Mouse (Mus musculus) neural tube, embryonic 11.5 days (tissue): Measurements from ENCODE around the gene Rhbdl1. TPM values are rescaled to one million over a fixed set of nuclear protein-coding genes. Genes with fewer than 3 reads are reported as not detected.
"Not testable (repeated sequence)": the region's sequence is repeated elsewhere in the genome, so short reads cannot be mapped to it uniquely, and the experiment has no call there.

Experiments
- ATAC-seq: fragments of 200-750 bp; cut with Nextera tagmentation; 2 replicates; pipeline ENCODE4 v1.8.0; 2017; ENCODE audit warnings: moderate number of reproducible peaks, mild to moderate bottlenecking, moderate TSS enrichment, moderate library complexity; ENCODE audit not compliant: insufficient read depth, low FRiP score, low TSS enrichment
- DNase-seq: peaks from one replicate; pipeline ENCODE4 v3.0.0-alpha.2; 2015; ENCODE audit warnings: low spot score
- H3K27ac ChIP-seq: fragments of 300-500 bp; sonication (generic); 2 replicates; pipeline ENCODE4 v1.5.1; 2014; ENCODE audit warnings: low read depth, mild to moderate bottlenecking, low read length
- H3K27me3 ChIP-seq: fragments of 300-500 bp; sonication (generic); 2 replicates; pipeline ENCODE4 v1.6.1; 2014; ENCODE audit warnings: mild to moderate bottlenecking, low read length, mixed read lengths; ENCODE audit not compliant: control insufficient read depth, insufficient read depth
- H3K36me3 ChIP-seq: fragments of 300-500 bp; sonication (generic); 2 replicates; pipeline ENCODE4 v1.6.1; 2014; ENCODE audit warnings: mild to moderate bottlenecking, low read length, moderate library complexity, mixed read lengths; ENCODE audit not compliant: control insufficient read depth, insufficient read depth
- H3K4me1 ChIP-seq: fragments of 300-500 bp; sonication (generic); 2 replicates; pipeline ENCODE4 v1.6.1; 2014; ENCODE audit warnings: low read length, mixed read lengths; ENCODE audit not compliant: control insufficient read depth, insufficient read depth
- H3K4me2 ChIP-seq: fragments of 300-500 bp; sonication (generic); 2 replicates; pipeline ENCODE4 v1.6.1; 2014; ENCODE audit warnings: low read depth, mild to moderate bottlenecking, moderate library complexity
- H3K4me3 ChIP-seq: fragments of 300-500 bp; sonication (generic); 2 replicates; pipeline ENCODE4 v1.5.1; 2014; ENCODE audit warnings: low read depth, low read length
- H3K9ac ChIP-seq: fragments of 300-500 bp; sonication (generic); 2 replicates; pipeline ENCODE4 v1.6.1; 2014; ENCODE audit warnings: mild to moderate bottlenecking, low read length
- H3K9me3 ChIP-seq: fragments of 300-500 bp; sonication (generic); 2 replicates; pipeline ENCODE4 v1.6.1; 2016; ENCODE audit warnings: low read length; ENCODE audit not compliant: control insufficient read depth
- WGBS: fragments of 180-500 bp; shearing (Covaris S2); extraction: QIAGEN DNeasy Blood & Tissue Kit; methylation state at CpG from one replicate; pipeline ENCODE4 v1.1.7; 2014; 5-methylcytosine and 5-hydroxymethylcytosine counted together
- polyA plus RNA-seq: library from polyadenylated mRNA; unstranded; fragments of >200 nt; fragmentation: Nextera tagmentation; extraction: Ambion mirVana; gene quantifications from 2 replicates; pipeline ENCODE4 v1.2.1, GENCODE M21; 2014

The Rhbdl1 gene
- polyA plus RNA-seq, 1 experiment from 2014 or later, result 4.4 TPM

DNA sequence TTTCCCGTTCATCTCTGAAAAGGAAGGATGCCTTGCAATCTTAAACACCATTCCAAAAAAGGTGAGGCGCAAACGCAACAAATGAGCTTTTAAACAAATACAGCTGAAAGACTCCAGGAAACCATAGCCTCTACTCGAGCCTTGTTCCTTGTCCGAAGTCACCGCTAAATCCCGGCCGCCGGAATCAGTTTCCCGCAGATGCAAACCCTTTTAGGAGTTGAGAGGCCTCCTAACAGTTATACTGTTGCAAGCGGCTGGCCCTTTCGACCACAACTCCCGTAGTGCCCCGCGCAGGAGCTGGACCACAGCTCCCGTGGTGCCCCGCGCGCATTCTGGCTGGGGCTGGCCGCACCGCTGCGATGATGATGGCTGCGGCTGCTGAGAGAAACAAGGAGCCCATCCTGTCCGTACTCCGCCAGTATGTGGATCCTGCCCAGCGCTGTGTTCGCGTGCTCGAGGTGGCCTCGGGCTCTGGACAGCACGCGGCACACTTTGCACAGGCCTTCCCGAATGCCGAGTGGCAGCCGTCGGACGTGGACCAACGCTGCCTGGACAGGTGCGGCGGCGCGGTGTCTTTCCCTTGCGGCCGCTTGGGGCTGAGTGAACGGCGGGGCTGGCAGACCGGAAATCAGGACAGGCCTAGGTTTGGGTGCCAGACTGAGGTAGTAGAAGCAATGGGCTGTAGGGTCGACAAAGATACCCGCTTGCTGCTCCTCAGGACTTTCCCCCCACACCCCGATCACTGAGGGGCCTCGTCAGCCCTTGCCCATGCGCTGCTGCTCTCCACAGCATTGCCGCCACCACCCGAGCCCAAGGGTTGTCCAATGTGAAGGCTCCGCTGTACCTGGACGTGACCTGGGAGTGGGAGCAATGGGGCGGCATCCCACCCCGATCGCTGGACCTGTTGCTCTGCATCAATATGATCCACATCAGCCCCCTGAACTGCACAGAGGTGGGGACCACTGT is 38.4 kb upstream of the Rhbdl1 start:
- no peaks in the 10 kb centered on the region for H3K9me3 ChIP-seq
- H3K36me3 ChIP-seq, result peaks cover 7% of the 10 kb centered on the region; the same call in 1 of the 2 replicates
- no peaks in the 10 kb centered on the region for H3K27me3 ChIP-seq
- peak overlapping the region; percentile 97 for H3K4me2 ChIP-seq
- peaks cover 17% of the 10 kb centered on the region for H3K4me1 ChIP-seq
- 1% methylated on average over 59 of the region's 59 CpGs for WGBS
- ATAC-seq (peak; percentile 84), DNase-seq (peak; percentile 92)
- peak overlapping the region; percentile 72 for H3K4me3 ChIP-seq
- H3K27ac ChIP-seq, result peak overlapping the region; percentile 85
- peak overlapping the region; percentile 86 for H3K9ac ChIP-seq

DNA sequence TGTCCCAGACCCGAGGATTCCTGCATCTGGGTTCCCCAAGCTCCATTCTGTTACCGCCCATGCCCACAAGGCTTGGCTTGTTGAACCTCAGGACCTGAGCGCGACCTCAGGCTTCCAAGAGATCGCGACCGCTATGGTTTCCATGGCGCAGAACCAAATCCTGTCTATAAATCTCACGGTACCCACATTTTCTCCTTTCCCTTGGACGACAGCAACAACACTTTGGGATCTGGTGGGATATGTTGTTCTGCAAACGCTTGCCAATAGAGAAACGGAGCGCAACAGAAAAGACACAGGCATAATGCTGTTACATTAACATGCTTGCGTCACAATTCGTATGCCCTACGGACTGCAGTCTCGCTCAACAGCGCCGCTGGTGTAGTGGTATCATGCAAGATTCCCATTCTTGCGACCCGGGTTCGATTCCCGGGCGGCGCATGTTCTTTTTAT is 37.7 kb upstream of the Rhbdl1 start, which contains the start of gene Mettl26:
Gene Mettl26 (plus strand): TSS at position 354 of the 450 bp plus-strand sequence.
- Histone ChIP-seq H3K4me3 (peak within 1 kb of the TSS; percentile 72), H3K27me3 (no peaks in the 10 kb centered on the region), H3K9ac (peak within 1 kb of the TSS; percentile 86), H3K36me3 (peaks cover 7% of the 10 kb centered on the region; the same call in 1 of the 2 replicates), H3K4me2 (peak within 1 kb of the TSS; percentile 97), H3K9me3 (no peaks in the 10 kb centered on the region), H3K27ac (peak within 1 kb of the TSS; percentile 85), H3K4me1 (peaks cover 13% of the 10 kb centered on the region)
- peak; percentile 58 for ATAC-seq
- under 1% methylated on average over 25 of the region's 25 CpGs for WGBS
- DNase-seq, result peak; percentile 93

- Histone ChIP-seq H3K27me3 (no peaks in the 10 kb centered on the region), H3K9me3 (no peaks in the 10 kb centered on the region), H3K36me3 (peaks cover 7% of the 10 kb centered on the region; the same call in 1 of the 2 replicates), H3K27ac (peak overlapping the region; percentile 11; the same call in 1 of the 2 replicates), H3K9ac (peak overlapping the region; percentile 57), H3K4me2 (peak overlapping the region; percentile 97), H3K4me1 (peaks cover 13% of the 10 kb centered on the region), H3K4me3 (peak overlapping the region; percentile 72)
- ATAC-seq, result no peak
- 8% methylated on average over 14 of the region's 14 CpGs for WGBS
- DNase-seq, result no peak
Observed at GRCm38 (mm10) chr17:25874148-25874720, 37.1 kb upstream of the Rhbdl1 start.

- H3K9me3 ChIP-seq, result no peaks in the 10 kb centered on the region
- DNase-seq (no peak), ATAC-seq (no peak)
- no peak overlapping the region for H3K9ac ChIP-seq
- WGBS, result 78% methylated on average over 10 of the region's 11 CpGs
- no peak overlapping the region for H3K27ac ChIP-seq
- peaks cover 2% of the 10 kb centered on the region; the same call in 1 of the 2 replicates for H3K36me3 ChIP-seq
- no peaks in the 10 kb centered on the region for H3K27me3 ChIP-seq
- H3K4me2 ChIP-seq, result peak overlapping the region; percentile 97
- H3K4me1 ChIP-seq, result peaks cover 16% of the 10 kb centered on the region
- no peak overlapping the region; the same call in 1 of the 2 replicates for H3K4me3 ChIP-seq
Observed at GRCm38 (mm10) chr17:25873405-25874147, 36.5 kb upstream of the Rhbdl1 start.

DNA sequence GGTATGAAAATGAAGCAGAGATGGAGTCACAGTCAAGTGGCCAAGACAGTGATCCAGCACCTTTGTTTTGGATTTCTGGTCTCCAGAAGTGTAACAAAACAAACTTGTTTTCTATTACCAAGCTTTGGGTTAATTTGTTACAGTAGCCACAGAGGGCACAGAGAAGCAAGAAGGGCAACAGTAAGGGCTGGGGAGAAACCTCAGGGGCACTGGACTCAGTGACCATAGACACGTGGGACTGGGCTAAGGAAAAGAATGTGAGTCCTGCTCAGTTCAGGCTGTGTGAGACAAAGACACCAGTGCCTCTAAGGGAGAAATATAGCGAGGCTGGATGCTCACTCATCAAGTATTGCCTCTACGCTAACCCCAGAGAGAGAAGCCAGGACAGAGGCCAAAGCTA is 35.6 kb upstream of the Rhbdl1 start:
- no peaks in the 10 kb centered on the region for H3K27me3 ChIP-seq
- no peaks in the 10 kb centered on the region for H3K36me3 ChIP-seq
- no peak overlapping the region for H3K27ac ChIP-seq
- no peak overlapping the region for H3K4me3 ChIP-seq
- H3K4me1 ChIP-seq, result peaks cover 20% of the 10 kb centered on the region
- no peak for DNase-seq
- H3K4me2 ChIP-seq, result no peak overlapping the region
- WGBS, result 88% methylated on average over 3 of the region's 3 CpGs
- ATAC-seq, result no peak
- no peaks in the 10 kb centered on the region for H3K9me3 ChIP-seq
- H3K9ac ChIP-seq, result no peak overlapping the region

- H3K27ac ChIP-seq, H3K9me3 ChIP-seq, H3K36me3 ChIP-seq, H3K9ac ChIP-seq, H3K4me3 ChIP-seq, ATAC-seq, H3K27me3 ChIP-seq, H3K4me2 ChIP-seq, DNase-seq: not testable (repeated sequence)
- peaks cover 22% of the 10 kb centered on the region for H3K4me1 ChIP-seq
Observed at GRCm38 (mm10) chr17:25871566-25871965, 34.5 kb upstream of the Rhbdl1 start.

DNA sequence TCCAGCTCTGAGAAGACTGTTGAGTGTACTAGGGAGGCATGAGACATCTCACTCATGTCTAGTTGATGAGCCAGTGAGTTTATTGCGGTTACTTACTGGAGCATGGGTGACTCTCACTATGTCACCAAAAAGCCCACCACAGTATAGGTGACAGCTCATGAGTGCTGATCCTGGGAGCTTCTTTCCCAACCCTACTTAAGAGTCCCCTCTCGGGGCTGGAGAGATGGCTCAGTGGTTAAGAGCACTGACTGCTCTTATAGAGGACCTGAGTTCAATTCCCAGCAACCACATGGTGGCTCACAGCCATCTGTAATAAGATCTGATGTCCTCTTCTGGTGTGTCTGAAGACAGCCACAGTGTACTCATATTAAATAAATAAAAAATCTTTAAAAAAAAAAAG is 32.9 kb upstream of the Rhbdl1 start:
- no peaks in the 10 kb centered on the region for H3K36me3 ChIP-seq
- DNase-seq (no peak), ATAC-seq (no peak)
- 83% methylated on average over 2 of the region's 2 CpGs for WGBS
- H3K4me2 ChIP-seq, result no peak overlapping the region
- no peak overlapping the region for H3K9ac ChIP-seq
- H3K4me3 ChIP-seq, result no peak overlapping the region
- H3K4me1 ChIP-seq, result peaks cover 13% of the 10 kb centered on the region
- H3K27me3 ChIP-seq, result no peaks in the 10 kb centered on the region
- H3K9me3 ChIP-seq, result no peaks in the 10 kb centered on the region
- H3K27ac ChIP-seq, result no peak overlapping the region

GRCm38 (mm10) chr17:25869498-25869897 is 32.4 kb upstream of the Rhbdl1 start:
- Histone ChIP-seq H3K36me3 (no peaks in the 10 kb centered on the region), H3K4me3 (no peak overlapping the region), H3K4me2 (no peak overlapping the region), H3K9me3 (no peaks in the 10 kb centered on the region), H3K27ac (no peak overlapping the region), H3K27me3 (no peaks in the 10 kb centered on the region), H3K9ac (no peak overlapping the region), H3K4me1 (peaks cover 13% of the 10 kb centered on the region)
- no peak for ATAC-seq
- DNase-seq, result no peak
- 92% methylated on average over 8 of the region's 8 CpGs for WGBS
